Mouse (Mus musculus): ENCODE data around the gene Hsd17b7.

DNA sequence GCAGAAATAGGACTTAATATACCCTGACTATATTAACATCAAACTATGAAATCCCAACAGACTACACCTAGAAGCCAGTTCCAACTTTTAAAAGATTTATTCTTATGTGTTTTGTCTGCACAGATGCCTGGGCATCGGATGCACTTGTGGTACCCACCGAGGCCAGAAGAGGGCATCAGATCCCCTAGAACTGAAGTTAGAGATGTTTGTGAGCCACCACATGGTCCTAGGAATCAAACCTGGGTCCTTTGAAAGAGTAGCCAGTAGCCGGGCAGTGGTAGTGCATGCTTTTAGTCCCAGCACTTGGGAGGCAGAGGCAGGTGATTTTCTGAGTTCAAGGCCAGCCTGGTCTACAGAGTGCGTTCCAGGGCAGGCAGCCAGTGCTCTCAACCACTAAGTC, 18.4 kb downstream of the Hsd17b7 start:
- TF ChIP-seq POLR2A (IDR thresholded peaks at IDR 0.05; ENCODE audit: low read depth, low read length), result no peak
- TF ChIP-seq CTCF (IDR thresholded peaks at IDR 0.05; ENCODE audit: extremely low read depth, insufficient read depth, insufficient read length, insufficient replicate concordance), result no peak

Data from spleen, adult 2 months (tissue).